Mouse (Mus musculus): ENCODE data around the gene H2-M10.6.

The H2-M10.6 gene

GRCm38 (mm10) chr17:36840961-36841445, 29.0 kb downstream of the H2-M10.6 start:
- no peak for DNase-seq (ENCODE audit: low spot score in 2 of 2)

- DNase-seq (ENCODE audit: low spot score in 2 of 2) = no peak
Observed at GRCm38 (mm10) chr17:36843696-36844095, 31.7 kb downstream of the H2-M10.6 start.

- no peak for DNase-seq (ENCODE audit: low spot score in 2 of 2)
Observed at GRCm38 (mm10) chr17:36844286-36844719, 32.3 kb downstream of the H2-M10.6 start.

DNA sequence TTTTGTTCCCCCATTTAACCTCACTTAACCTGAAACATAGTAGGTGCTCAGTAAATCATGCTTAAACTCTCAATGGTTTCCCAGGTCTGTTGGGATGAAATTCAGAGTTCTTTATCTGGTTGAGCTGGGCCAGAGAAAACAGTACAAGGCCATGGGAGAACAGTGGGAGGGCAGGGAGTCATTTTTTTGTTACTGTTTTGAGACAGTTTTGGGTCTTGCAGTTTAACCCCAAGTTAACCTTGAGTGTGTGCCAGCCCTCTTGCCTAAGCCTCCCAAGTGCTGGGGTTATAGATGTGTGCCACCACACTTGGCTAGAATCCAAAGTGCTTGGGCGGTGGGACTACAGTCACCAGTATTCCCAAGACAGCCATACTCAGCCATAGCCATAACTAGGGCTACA, 32.8 kb downstream of the H2-M10.6 start:
- no peak for DNase-seq (ENCODE audit: low spot score in 2 of 2)

- no peak for DNase-seq (ENCODE audit: low spot score in 2 of 2)
Observed at GRCm38 (mm10) chr17:36848911-36849310, 36.9 kb downstream of the H2-M10.6 start.

DNA sequence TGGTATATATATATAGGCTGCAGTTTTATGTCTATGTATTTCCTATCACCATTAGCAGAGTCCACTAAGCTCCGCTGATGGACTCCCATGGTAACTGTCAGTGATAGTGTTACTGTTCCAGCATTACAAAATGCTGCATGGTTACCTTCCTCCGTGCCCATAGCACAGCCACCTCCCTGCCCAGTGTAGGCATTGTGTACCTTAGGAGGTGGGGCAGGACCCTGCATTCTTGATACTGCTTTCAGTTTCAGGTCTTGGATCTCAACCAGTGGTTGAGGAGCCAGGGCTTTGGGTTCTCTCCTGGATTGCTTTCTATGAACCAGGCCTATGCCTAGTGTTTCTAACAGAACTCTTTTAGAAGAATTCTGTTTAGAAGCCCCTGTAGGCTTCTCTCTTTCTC, 38.0 kb downstream of the H2-M10.6 start:
- DNase-seq (ENCODE audit: low spot score in 2 of 2) = no peak

DNA sequence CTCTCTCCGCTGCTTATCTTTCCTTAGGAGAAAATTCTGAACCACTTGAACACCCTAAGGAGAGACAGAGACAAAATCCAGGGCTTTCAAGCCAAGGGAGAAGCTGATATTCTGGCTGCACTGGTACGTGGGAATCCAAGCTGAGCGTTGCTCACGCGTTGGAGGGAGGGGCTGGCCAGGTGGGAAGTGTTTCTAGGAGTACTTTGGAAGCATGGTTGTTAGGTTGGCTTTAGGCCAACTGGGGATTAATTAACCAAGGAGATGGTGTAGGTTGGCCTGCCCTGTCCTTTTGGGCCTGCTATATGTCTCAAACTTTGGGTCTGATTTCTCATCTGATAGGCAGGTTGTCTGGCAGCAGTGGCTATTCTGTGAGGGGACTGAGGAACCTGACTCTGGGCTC, 39.2 kb downstream of the H2-M10.6 start:
- no peak for DNase-seq (ENCODE audit: low spot score in 2 of 2)

DNA sequence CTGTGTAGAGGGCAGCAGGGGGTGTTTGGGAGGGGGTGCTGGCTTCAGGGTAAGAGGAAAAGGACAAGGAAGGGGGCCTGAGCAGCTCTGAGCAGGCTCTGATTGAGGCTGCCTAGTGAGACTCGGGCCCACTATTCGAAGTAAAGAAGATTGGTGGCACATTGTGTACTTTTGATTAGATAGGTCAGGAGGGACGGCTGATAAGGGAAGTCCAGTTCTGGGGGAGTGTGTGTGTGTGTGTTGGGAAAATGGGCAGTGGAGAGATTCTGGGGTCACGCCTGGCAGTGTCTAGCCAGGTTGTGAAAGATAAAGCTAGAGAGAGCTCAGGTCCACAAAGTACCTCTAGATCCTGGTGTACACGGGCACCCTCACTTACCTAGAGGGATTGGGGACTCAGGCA, 39.7 kb downstream of the H2-M10.6 start:
- DNase-seq (ENCODE audit: low spot score in 2 of 2) = no peak

GRCm38 (mm10) chr17:36855484-36855883, 43.5 kb downstream of the H2-M10.6 start:
- DNase-seq (ENCODE audit: low spot score in 2 of 2) = no peak

GRCm38 (mm10) chr17:36856236-36856635, 44.3 kb downstream of the H2-M10.6 start:
- DNase-seq (ENCODE audit: low spot score in 2 of 2) = no peak

GRCm38 (mm10) chr17:36858181-36858580, 46.2 kb downstream of the H2-M10.6 start:
- no peak for DNase-seq (ENCODE audit: low spot score in 2 of 2)

DNA sequence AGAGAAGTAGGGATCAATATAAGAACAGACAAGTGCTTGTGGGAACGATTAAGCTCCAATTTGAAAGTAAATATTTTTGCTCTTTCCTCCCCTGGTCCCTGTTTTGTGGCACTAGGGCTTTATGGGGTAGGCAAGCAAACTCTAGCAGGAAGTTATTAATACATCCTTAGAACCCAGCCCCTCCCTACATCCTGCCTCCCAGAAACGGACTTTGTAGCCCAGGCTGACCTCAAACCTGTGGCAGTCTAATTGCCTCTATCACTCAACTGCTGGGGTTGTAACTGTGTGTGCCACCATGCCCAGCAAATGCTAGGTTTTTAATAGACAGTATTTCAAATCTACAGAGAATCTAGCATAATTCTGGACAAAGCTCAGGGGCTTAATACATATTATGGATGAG, 49.7 kb downstream of the H2-M10.6 start:
- no peak for DNase-seq (ENCODE audit: low spot score in 2 of 2)
